Mouse (Mus musculus) cerebral cortex, adult 2 months (tissue): ENCODE measurements around the gene Rai14.

ENCODE experiments used
- WGBS: fragments of 180-500 bp; shearing (Covaris S2); methylation state at CpG from one replicate; pipeline ENCODE4 v1.1.7; 2018; 5-methylcytosine and 5-hydroxymethylcytosine counted together

Rai14 gene

DNA sequence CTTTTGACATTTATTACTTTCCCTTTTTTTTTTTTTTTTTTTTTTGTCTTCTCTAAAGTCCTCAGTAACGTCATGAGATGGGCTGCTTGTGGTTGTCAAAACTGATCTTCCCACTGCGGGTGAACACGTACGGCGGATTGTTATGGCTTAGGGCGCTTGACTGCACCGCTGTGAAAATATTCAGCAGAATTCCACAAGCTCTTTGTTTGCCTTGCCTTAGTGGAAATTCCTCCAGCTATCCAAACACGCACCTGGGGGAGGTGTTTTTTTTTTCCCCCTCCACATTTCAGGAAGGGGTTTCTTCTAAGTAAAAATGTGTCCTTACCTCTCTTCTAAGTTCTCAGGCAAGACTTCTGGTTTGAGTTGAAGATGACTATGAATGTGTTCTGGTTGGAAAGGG lies 6.2 kb upstream of the Rai14 start:
- WGBS = 84% methylated on average over 8 of the region's 8 CpGs

DNA sequence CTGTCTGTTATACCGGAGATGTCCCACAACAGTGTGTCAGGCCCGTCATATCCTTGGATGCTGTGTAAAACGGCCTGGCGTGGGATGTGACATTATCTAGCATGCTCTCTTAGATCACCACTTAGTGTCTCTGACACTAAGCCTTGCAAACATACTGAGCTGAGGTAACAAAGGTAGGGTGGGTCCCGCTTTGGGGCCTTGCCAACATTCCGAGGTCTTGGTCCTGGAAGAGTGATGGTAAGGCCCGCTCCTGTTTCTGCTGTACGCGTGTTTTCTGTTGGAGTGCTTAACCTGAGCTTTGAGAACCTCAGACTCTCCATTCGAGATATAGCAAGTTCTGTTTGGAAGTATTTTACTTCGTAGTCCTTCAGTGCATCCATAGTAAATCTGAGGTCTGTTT lies 5.8 kb upstream of the Rai14 start:
- 88% methylated on average over 11 of the region's 11 CpGs for WGBS

DNA sequence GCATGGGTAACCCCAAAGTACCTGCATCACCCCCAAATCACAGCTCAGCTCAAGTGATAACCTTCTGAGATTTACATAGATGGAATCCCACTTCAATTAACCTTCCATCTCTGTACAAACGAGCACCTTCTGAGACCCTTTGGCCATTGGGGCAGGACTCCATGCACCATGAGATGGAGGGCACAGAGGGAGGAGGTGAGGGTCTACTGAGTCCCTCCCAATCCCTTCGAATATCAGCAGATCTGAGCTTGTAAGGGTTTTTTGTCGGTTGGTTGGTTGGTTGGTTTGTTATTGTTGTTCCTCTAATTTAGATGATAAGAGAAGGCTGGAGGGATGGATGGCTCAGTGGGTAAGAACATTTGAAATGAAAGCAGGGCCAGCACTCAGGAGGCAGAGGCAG lies 5.1 kb upstream of the Rai14 start:
- 93% methylated on average over 3 of the region's 3 CpGs for WGBS

DNA sequence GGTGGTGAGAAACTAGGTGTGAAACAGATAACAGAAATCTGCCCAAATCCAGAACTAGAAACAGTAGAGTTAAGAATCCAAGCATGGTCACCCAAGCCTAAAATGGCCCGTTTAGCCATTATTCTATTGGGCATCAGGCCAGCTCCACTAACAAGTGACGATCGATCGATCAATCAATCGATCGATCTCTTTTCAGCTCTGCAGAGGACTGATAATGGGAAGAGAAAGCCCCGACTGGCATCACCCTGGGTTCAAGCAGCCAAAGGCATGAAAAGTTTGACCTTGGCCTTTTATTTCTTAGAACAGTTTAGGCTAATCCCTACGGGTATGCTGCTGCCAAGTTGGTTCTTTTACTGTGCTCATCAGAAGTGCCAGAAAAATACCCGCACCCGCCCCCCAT lies 4.3 kb upstream of the Rai14 start:
- WGBS = 77% methylated on average over 10 of the region's 10 CpGs

DNA sequence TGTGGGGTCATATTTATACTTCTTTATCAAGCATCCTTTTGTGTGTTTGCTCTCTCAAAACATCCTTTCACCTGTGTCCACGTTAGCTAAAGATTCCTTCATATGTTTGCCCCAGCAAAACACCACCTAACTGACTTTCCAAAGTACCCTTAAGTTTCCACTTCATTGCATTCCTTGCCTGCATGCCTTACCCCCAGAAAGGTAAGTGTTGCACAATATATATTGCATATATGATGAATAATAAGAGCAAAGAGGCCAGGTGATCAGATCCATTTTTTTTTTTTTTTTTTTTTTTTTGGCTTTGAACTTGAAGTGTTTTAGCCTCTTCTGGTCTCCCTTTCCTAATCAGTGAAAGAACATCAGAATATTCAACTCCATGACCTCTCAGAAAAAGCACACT lies 2.9 kb upstream of the Rai14 start:
- 100% methylated on average over 1 of the region's 1 CpGs for WGBS

DNA sequence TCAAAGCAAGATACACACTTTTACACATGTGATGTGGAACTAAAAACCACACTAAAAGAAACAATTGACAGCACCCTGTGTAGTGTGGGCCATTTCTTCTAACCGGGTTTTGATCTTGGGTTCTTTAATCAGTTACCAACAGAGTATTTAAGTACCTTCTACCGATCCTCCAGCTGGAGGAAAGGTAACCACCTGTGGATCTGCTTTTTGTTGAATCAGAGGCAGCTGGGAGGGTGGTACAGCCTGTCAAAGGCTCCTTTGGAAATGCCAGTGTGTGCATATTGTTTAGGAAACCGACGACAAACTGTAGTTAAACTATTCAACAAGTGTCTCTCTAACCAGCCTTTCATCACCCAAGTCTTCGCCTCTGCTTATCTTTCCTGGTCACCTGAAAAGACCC lies 1.5 kb upstream of the Rai14 start:
- 37% methylated on average over 5 of the region's 5 CpGs for WGBS

DNA sequence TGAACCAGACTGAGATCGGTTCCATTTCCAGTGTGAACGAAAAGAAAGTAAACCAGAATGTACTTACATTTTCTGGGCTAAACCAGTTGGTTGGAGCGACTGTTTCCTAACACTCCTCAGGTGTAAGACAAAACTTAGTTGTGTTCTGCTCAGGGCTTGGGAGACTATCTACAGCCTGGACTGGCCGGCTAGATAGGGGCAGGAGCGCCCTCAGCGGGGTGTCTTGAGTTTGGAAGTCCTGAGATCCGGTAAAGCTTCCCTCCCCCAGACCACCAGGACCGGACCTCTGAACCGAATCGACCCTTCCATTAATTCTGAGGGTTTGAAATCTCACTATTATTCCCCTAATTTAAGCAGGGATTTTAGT lies 698 bp upstream of the Rai14 start:
- WGBS = 2% methylated on average over 10 of the region's 10 CpGs

DNA sequence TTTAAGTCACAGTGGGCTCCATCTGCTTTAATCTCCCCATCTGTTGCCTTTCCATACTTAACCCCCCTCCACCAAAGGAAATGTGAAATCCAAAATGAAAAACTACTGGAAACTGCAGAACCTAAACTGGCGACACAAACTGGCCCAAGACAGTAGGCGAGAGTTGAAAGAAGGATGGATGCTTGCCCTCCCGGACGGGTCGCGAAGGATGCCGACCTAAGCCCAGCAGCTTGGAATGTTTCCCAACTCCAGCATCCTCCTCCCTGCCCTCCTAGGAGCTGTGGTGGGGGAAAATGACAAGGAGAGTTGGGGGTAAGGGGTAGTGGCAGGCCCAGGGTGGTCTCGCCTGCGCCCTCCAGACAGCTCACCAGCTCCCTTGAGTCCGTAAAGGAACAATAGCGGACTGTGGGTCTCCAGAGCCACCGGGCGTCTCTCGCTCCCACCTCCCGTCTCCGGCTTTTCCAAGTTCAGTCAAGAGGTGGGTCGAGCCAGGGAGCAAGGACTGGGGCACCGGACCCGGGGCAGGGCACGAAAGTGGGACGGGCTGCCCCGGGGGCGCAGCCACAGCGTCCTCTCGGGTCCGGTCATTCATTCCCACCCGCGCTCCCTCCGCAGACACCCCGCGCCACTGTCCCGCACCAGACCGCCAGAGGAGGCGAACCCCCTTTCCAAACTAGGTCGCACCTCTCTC lies 653 bp downstream of the Rai14 start:
- 5% methylated on average over 35 of the region's 35 CpGs for WGBS

DNA sequence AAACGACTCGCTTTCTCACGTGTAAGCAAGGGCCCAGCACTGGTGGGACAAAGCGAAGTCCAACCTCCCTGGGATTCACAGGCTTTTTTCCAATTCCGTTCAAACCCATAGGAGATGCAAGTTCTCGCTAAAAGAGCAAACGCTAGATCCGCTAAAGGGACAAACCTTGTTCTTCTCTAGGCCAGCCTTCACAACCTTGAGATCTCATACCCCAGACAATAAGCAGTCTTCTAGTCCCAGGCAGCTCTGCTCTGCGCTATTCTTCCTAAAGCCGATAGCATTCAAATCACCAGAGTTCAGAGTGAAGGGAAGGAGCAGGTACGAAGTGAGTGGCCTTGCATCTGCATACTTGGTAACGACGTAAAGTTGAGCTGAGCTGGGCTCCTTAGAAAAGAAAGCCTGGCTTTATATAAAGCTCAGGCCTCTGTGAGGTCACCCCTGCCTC lies 1.2 kb downstream of the Rai14 start:
- 50% methylated on average over 13 of the region's 13 CpGs for WGBS

DNA sequence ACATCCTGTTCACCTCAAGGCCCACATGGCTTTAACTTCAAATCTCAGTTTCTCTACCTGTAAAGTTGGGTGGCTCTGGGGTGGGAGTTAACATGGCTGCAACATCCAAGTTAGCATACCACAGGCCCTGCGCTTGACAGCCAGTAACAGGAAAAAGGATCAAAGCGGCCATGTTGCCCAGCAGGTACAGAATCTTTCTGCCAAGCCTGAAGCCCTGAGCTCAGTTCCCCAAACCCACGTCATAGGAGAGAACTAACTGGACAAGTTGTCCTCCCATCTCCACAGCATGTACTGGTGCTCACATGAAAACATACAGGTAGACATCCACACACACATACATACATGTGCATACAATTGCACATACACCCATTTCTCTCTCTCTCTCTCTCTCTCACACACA lies 2.1 kb downstream of the Rai14 start:
- WGBS = 70% methylated on average over 3 of the region's 3 CpGs

DNA sequence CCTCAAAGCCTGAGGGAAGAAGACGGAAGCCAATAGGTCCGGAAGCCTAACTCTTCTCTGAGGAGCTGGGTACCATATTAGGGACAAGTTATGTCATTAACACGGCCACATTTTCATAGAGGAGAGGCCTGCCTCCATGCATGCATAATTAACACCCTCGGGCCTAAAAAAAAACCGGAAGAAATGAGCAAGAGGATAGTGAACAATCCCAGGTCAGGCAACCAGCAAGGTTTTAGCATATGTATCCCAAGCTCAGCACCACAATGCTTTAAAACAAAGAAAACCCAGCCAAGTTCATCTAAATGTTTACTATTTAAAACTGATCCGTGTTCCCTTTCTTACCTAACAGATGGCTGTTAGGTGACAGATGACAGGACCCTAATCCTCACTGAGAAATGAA lies 3.2 kb downstream of the Rai14 start:
- WGBS = 64% methylated on average over 6 of the region's 6 CpGs

DNA sequence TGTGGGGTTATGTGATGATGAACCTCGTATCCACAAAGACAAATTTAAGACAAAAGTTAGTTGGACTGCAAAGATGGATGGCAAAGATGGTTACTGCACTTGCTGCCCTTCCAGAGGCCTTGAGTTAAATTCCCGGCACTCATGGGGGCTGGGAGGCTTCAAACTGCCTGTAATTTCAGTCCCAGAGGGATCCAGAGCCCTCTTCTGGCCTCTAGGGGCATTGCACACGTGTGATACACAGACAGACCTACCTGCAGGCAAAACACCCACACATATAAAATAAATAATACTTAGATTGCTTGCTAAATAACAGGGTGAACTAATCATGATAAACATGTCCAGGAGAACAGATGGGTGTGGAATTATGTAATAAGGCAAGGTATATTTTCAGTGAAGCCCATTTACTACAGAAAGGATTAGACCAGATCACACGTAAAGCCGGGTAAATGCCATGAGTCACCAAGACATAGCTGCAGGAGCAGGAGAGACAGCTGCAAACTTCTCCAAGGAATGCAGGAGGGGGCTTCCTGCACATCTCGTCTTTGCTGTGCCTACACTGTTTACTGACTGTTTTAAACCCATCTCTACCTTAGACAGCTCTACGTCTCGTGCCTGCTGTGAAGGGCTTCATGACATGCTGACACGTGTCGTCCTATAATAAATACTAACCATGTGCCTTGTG lies 5.7 kb downstream of the Rai14 start:
- WGBS = 75% methylated on average over 10 of the region's 10 CpGs

DNA sequence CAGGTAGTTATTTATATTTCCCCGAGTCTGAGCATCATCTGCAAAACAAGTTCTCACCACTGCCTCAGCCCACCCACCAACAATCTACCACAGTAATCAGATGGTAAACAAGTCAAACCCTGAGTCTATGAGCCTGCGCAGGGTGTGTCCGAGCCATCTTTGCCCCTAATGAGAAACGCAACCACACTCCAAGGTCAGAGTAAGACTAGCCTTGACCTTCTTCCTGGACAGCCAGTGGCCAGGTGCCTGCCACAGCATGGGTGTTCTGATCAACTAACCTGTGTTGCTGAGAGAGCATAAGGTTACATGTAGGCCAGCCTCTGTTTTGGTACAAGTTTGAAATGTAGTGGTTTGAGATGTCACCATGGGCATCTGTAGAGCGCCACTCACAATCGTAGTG lies 7.3 kb downstream of the Rai14 start:
- 93% methylated on average over 6 of the region's 6 CpGs for WGBS

DNA sequence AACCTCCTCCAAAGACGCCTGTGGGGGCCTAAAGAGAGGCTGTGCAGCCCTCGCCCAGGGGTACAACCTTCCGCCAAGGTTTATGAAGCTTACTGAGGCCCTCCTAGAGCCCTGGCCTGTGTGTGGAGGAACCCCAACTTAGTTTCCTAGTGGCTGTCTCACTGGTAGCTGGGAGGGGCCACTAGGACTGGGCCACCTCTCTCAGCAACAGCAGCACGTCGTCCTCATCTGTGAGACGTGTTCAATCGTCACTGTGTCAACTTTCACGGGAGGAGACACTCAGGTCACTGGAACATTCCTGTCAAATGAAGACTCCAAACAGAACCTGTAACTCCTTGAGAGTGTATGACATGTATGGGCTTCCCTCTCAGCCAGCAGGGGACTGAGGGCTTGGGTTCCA lies 8.0 kb downstream of the Rai14 start:
- 84% methylated on average over 8 of the region's 8 CpGs for WGBS

DNA sequence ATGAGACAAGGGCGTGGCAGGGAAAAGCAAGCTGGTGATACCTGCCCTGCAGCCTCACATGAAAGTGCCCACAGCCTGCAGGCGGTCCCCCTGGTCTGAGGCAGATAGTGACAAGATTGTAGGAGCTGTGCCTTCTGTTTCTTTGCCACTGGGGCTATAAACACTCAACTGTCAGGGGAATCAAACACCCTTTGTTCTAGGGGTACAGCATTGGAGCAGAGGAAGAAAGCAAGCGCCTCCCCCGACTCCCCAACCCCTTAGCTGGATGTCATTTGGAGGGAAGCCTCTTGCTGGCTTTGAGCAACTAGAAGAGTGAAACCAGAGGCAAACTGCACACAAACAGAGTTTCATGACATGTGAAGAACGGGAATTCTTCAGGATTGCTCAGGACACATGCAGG lies 8.7 kb downstream of the Rai14 start:
- WGBS = 71% methylated on average over 5 of the region's 5 CpGs

DNA sequence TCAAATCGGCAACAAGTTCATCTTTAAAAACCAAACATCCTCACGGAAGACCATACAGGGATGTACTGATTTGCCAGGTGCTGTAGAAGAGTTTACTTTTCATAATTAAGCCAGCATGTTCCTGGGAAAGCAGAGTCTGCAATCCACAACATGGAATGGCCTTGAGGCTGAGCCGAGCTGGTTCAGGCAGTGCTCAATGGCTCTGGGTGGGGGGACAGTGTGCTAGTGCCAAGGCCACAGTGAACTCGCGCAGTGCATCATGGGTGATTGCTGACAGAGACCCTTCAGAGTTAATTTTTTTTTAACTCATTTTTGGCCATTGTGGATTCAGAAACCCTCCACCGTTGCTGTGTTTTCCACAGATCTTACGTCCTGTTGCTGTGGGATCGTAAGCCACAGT lies 10.1 kb downstream of the Rai14 start:
- 84% methylated on average over 8 of the region's 8 CpGs for WGBS

DNA sequence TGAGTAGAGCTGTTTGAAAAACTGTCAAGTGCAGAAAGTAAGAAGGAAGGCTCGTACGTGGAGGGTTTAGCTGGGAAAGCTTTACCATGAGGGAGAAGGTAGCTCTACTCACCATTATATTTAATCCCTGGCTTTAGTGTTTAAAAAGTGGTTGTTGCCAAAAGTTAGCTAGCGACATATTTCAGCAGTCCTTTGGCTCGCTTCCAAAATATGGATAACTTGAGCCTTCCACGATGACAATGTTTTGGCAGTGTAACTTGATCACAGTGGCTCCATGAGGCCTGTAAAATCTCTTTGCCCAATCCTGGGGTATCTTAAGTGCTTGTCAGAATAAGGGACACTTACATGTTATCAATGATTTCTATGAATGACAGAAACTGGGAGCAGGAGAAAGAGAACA lies 12.9 kb downstream of the Rai14 start:
- 77% methylated on average over 5 of the region's 5 CpGs for WGBS

DNA sequence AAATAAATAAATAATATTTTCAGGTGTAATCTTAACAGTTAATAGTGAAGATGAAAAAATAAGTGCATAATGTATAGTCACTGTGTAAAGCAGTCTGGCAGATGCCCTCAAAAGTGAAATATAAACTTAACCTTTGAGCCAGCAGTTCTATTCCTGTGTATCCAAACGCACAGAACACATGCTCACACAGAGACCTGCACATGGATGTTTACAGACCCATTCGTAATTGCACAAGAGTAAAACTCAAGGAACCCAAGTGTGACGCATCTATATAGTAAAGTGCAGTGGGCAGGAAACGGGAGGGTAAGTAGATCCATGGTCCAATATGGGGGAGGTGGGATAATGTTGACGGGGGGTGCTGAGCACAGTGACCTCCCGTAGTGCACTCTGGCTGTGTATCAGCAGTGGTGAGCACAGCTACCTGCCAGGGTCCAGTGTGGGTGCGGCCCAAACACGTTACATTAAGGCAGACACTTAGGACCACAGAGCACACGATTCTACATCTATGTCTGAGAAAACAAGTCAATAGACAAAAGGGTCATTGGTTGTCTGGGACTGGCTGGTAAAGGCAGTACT lies 13.4 kb downstream of the Rai14 start:
- 91% methylated on average over 9 of the region's 9 CpGs for WGBS

DNA sequence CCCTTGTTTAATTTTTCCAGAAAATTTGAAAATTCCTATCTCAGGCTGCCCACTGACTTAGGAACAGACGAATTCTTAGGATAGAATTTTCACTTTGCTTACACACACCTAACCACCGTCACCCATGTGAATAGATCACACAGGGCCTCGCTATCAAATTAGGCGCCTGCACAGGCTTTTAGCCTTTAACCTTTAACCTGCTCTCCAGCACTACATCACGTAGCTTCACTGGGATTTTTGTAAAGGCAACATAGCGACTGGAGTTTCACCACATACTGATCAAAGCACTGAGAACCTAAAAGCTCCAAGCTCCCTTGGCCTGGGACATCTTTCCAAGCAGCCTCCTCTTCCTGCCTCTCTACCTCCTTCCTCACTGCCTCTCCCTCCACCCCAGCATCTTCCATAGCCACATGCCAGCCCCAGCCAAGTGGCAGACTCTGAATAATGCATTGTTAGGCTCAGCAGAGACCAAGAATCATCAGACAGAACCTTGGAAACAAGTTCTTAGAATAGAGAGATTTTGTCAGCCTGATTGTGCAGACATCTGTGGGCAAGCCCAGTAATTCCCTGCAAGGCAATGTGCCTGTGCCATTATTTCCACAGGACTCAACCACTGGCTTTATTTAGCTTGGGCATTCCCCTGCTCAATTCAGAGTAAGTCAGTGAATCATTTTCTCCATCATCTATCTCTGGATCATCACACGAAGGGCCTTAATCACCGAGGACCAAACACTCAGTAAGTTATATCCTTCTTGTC lies 17.8 kb downstream of the Rai14 start:
- 63% methylated on average over 8 of the region's 8 CpGs for WGBS

DNA sequence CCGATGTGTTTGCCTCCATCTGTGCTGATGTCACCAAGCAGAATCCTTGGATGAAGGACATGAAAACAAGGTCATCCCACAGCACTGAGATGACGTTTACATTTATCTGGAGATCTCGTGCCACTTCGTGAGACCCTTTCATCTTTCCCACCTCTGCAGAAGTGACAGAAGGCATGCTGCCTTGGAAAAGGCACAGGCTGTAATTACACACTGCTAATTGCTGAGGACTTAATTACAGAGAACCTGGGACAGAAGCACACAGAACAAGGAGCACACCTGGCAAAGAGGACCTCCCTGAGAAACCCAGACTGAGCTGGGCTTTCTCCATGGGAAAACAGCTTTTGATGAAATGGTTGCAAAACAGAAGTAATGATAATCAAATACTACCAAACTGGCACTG lies 21.8 kb downstream of the Rai14 start:
- WGBS = 67% methylated on average over 4 of the region's 4 CpGs

DNA sequence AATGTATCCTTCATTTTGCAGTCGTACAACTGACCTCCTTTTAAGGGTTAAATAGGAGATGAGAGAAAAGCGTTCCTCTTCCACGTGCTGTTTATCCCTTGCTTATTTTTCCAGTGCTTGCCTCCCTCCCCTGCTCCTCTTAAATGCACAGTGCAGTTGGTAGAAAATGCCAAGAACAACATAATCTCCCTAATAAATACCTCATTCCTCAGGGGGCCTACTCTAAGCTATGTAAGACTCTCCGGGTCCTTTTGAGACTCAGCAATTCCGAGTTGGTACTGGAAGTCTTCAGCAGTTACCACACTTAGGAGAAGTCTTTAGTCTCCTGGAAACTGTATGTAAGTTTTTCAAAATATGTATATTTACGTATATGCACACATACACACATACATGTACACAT lies 22.9 kb downstream of the Rai14 start:
- WGBS = 69% methylated on average over 6 of the region's 6 CpGs

DNA sequence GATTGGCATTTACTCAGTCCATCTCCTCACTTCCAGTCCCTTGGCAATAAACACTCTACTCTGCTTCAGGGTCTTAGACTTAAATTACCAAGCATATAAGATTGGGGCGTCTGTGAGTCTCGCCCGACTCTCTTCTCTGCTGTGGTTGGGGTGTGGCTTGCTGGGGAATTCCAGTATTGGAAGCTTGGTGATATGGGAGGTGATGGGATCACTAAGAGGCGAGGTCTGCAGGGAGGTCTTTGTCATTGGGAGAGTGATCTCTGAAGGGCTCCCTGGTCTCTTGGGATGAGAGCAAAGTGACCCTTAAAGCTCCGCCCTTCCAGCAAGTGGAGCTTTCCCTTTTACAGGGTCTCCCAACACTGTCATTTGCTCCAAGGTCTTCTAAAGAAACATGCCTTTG lies 23.5 kb downstream of the Rai14 start:
- WGBS = 87% methylated on average over 5 of the region's 5 CpGs

DNA sequence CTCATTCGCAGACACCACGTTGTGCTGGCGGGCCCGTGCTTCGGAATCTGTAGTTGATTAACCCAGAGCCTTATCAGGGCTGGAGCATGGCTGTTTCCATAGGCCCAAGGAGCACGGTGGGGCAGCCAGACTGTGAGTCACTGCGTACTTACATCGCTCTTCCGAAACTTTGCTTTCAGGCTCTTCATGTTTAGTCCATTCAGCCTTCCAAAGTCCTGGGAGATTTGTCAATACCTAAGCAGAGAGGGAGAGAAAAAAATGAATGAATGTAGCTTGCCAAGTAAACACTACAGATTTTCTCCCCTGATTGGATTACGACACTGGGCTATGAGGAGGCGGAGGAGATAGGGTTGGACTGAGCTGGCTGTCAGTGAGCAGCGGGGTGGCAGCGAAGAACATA lies 24.2 kb downstream of the Rai14 start:
- 64% methylated on average over 13 of the region's 13 CpGs for WGBS
